Mouse (Mus musculus) adrenal gland, postnatal 25 days (tissue): ENCODE data around the gene Aldh1l2. TPM values are rescaled to one million over a fixed set of nuclear protein-coding genes. Genes with fewer than 3 reads are reported as not detected.
"Not testable (repeated sequence)": the region's sequence is repeated elsewhere in the genome, so short reads cannot be mapped to it uniquely, and the experiment has no call there.

Source experiments
- DNase-seq: peaks from one replicate; pipeline ENCODE4 v3.0.0; 2021; ENCODE audit warnings: mixed read lengths
- long read RNA-seq: library from polyadenylated mRNA; stranded (forward); transcript quantifications from one replicate; pipeline ENCODE4 v2.0.0, GENCODE M21; 2021
- total RNA-seq: library from RNA; stranded (reverse); gene quantifications from 2 replicates; pipeline ENCODE4 v1.2.3, GENCODE M21; 2021

Gene Aldh1l2
- total RNA-seq = 0.88 and 1.0 TPM in 2 replicates
- long read RNA-seq, partial matches to known transcripts = 0 of 1 reads
- long read RNA-seq, other reads (novel, unspliced or antisense) = 1 of 1 reads

- DNase-seq = peak; percentile 83
Observed at GRCm38 (mm10) chr10:83533910-83534283, at the start of gene Aldh1l2. Gene Aldh1l2 (minus strand): TSS chr10:83534140.

GRCm38 (mm10) chr10:83565449-83566441 is 31.8 kb upstream of the Aldh1l2 start:
- no peak for DNase-seq

- no peak for DNase-seq
Observed at GRCm38 (mm10) chr10:83563005-83563404, 29.1 kb upstream of the Aldh1l2 start.

- no peak for DNase-seq
Observed at GRCm38 (mm10) chr10:83545341-83545740, 11.4 kb upstream of the Aldh1l2 start.

GRCm38 (mm10) chr10:83544103-83544479 is 10.2 kb upstream of the Aldh1l2 start:
- DNase-seq = no peak

GRCm38 (mm10) chr10:83543439-83544102 is 9.6 kb upstream of the Aldh1l2 start, which contains the start of gene Washc4:
Gene Washc4 (plus strand): TSS chr10:83543752.
- DNase-seq = peak; percentile 98

GRCm38 (mm10) chr10:83542241-83542640 is 8.3 kb upstream of the Aldh1l2 start:
- no peak for DNase-seq

GRCm38 (mm10) chr10:83540092-83540491 is 6.2 kb upstream of the Aldh1l2 start:
- no peak for DNase-seq

- no peak for DNase-seq
Observed at GRCm38 (mm10) chr10:83539311-83539980, 5.5 kb upstream of the Aldh1l2 start.

GRCm38 (mm10) chr10:83536436-83536835 is 2.5 kb upstream of the Aldh1l2 start:
- DNase-seq = no peak

GRCm38 (mm10) chr10:83533258-83533909 is 556 bp downstream of the Aldh1l2 start:
- peak; percentile 70 for DNase-seq

- no peak for DNase-seq
Observed at GRCm38 (mm10) chr10:83530384-83530967, 3.5 kb downstream of the Aldh1l2 start.

GRCm38 (mm10) chr10:83524238-83524637 is 9.7 kb downstream of the Aldh1l2 start:
- DNase-seq = not testable (repeated sequence)

GRCm38 (mm10) chr10:83520990-83521389 is 12.9 kb downstream of the Aldh1l2 start:
- no peak for DNase-seq

- DNase-seq = no peak
Observed at GRCm38 (mm10) chr10:83513736-83514135, 20.2 kb downstream of the Aldh1l2 start.

GRCm38 (mm10) chr10:83511304-83511703 is 22.6 kb downstream of the Aldh1l2 start:
- no peak for DNase-seq

GRCm38 (mm10) chr10:83508962-83509660 is 24.8 kb downstream of the Aldh1l2 start:
- no peak for DNase-seq

- DNase-seq = no peak
Observed at GRCm38 (mm10) chr10:83497321-83497720, 36.6 kb downstream of the Aldh1l2 start.

GRCm38 (mm10) chr10:83490506-83490905 is 43.4 kb downstream of the Aldh1l2 start:
- DNase-seq = no peak

- DNase-seq = no peak
Observed at GRCm38 (mm10) chr10:83477286-83477685, 56.7 kb downstream of the Aldh1l2 start.

- DNase-seq = no peak
Observed at GRCm38 (mm10) chr10:83475226-83475625, 58.7 kb downstream of the Aldh1l2 start.
